Mouse (Mus musculus) naive thymus-derived CD4-positive, alpha-beta T cell, adult 5 months (primary cell): ENCODE data around the gene Gpr142. TPM values are rescaled to one million over a fixed set of nuclear protein-coding genes. Genes with fewer than 3 reads are reported as not detected.

ENCODE experiments used
- polyA plus RNA-seq: library from polyadenylated mRNA; unstranded; fragments of 100-300 nt; shearing (Covaris generic); gene quantifications from one replicate; pipeline ENCODE4 v1.2.1, GENCODE M21; 2017

The Gpr142 gene
- not detected for polyA plus RNA-seq

DNA sequence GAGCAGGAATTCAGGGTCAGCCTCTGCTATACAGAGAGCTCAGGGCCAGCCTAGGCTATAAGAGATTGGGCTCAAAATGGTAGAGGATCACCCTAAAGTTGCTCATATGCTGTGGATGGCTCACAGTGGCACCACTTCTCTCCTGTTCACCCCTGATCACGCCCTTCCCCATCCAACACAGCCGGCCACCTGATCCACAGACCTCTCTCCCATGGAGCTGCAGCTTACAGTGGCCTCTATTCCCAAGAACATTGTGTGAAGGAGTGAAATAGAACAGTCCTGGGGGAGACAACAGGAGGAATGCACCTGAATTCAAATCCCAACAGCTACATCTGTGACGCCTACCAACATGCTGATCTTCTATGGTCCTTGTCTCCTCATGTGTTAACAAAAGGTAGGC, at the start of gene Gpr142:
Gene Gpr142, plus strand, starts transcription at position 301 of the 400 bp plus-strand sequence.

DNA sequence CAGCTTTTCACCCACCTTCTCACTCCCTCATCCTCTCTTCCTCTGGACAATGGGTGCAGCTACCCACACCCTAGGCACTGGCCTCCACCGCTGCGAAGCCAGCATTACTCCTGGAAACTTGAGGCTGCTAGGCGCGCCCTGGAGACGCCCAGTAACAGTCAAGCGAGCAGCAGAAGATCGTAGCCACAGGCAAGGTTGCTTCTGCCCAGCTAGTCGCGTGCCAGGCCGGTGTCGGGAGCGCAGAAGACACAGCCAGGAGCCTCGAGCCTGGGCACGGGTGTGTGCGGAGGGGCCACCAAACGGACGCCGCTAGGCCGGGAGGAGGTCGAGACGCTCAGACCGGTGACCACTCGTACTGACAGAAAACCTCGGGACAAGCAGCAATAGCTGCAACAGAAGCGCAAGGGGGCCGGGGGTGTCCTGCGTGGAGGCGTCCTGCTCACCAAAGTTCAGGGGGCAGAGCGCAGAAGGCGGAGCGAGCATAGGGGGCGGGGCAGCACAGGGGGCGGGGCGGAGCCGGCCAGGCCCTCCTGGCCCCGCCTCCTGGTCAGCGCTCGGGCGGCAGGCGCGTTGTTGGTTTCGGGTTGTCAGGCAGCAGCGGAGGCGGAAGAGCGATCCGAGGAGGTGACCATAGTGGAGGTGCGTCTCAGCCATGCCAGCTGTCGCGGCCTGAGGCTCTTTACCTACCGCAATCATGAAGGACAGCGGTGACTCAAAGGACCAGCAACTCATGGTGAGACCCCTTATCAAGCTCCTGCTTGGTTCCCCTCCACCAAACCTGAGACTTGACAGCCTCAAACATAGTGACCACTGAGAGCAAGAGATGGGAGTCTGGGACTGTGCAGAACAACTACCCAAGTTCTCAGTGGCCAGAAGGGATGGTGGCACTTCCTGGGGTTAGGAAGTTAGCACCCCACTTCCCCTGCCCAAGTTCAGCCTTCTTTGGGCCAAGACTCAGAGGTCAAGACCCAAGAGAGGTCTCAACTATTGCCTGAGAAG, 33.6 kb upstream of the Gpr142 start, which contains the start of gene Kif19a:
Gene Kif19a, plus strand, starts transcription at position 569 of the 999 bp plus-strand sequence.

DNA sequence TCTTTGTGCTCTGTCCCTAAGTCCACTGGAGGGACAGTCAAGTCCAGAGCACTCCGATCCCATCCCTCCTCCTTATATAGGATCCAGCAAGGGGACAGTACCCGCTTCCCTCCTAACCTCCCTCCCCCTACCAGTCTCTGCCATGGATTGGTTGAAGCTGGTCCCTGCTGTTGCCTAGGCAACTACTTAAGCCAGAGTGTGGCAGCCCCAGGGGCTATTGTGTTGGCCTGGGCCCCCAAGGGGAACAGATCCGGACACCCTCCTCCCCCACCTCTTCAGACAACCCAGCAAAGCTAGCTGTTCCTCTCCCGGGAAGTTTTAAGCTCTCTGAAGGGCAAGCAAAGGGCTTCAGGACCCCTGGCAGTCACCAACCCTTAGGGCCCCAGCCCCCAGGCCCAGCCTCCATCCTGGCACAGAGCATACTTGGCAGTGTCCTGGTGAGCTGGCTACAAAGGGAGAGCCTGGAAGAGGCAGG, 2.8 kb upstream of the Gpr142 start, which contains the start of gene Btbd17:
Gene Btbd17, minus strand, starts transcription at position 98 of the 475 bp plus-strand sequence.

DNA sequence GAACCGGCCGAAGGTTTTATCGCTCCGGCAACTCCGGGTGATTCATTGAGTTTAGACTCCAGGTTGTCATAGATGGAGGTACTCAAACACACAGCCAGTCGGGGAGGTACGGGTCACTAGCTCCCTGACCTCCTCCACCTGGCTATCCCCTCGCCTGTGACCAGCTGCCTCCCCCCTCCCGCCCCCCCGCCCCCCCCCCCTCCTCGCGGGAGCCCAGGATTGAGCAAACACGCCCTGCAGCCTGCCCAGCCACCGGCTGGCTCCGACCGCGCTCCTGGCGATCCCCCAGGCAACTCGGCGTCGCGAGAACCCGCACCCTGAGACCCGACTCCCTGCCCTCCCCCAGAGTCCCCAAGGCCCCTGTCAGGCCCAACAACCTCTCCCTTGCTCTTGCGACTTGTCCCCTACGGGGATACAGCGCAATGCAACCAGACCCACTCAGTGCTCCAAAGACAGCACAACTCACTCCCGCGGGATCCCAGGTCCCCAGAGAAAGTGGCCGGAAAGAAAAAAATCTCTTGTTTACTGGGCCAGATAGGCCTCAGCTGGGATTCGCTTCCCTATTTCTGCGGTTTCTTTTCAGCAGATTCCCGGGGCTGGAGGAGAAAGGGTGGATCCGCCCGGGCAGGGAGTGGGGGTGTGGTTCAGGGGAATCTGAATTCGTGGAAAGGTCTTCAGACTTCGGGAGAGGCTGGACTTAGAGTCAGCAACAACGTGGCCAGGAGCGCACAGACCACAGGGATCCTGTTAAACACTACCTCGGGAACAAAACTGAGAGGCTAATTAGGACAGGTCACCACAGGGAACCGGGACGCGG, 51.9 kb downstream of the Gpr142 start, which contains the start of gene Gprc5c:
Gene Gprc5c, plus strand, starts transcription at position 701 of the 817 bp plus-strand sequence.

Other genes starting within 250 kb of the Gpr142 start
- 531 TPM for gene Rpl38, start 130.4 kb upstream of the Gpr142 start, polyA plus RNA-seq
- gene Ttyh2, start 123.5 kb upstream of the Gpr142 start, polyA plus RNA-seq: 0.22 TPM
- gene Dnaic2, start 71.5 kb upstream of the Gpr142 start, polyA plus RNA-seq: not detected
- not detected for gene Kif19a, start 33.5 kb upstream of the Gpr142 start, polyA plus RNA-seq
- gene Btbd17, start 3.0 kb upstream of the Gpr142 start, polyA plus RNA-seq: not detected
- gene Gprc5c, start 52.2 kb downstream of the Gpr142 start, polyA plus RNA-seq: not detected
- gene Cd300a, start 91.1 kb downstream of the Gpr142 start, polyA plus RNA-seq: 0.07 TPM
- not detected for gene Cd300lb, start 135.5 kb downstream of the Gpr142 start, polyA plus RNA-seq
- not detected for gene Cd300c, start 170.2 kb downstream of the Gpr142 start, polyA plus RNA-seq
- not detected for gene Cd300ld, start 191.0 kb downstream of the Gpr142 start, polyA plus RNA-seq
- gene Cd300c2, start 203.0 kb downstream of the Gpr142 start, polyA plus RNA-seq: not detected
- gene Cd300ld2, start 217.3 kb downstream of the Gpr142 start, polyA plus RNA-seq: not detected
- gene Cd300ld4, start 228.1 kb downstream of the Gpr142 start, polyA plus RNA-seq: not detected
- gene Cd300ld5, start 238.8 kb downstream of the Gpr142 start, polyA plus RNA-seq: not detected
- gene Cd300ld3, start 249.5 kb downstream of the Gpr142 start, polyA plus RNA-seq: not detected